Mouse (Mus musculus) layer of hippocampus, postnatal 25 days (tissue): ENCODE measurements at regions not wholly inside any gene's neighbourhood (a gene's known extent, or its start where the extent isn't known, plus 50 kb on each side); places are given as distances from the start of the nearest gene placed in this dataset.

ENCODE experiments used
- DNase-seq, 2 experiments: peaks; one replicate each; pipeline ENCODE4 v3.0.0; 2022; ENCODE audit warnings: mixed read lengths in 2 of 2, low spot score in 1 of 2; ENCODE audit errors: extremely low spot score in 1 of 2

DNA sequence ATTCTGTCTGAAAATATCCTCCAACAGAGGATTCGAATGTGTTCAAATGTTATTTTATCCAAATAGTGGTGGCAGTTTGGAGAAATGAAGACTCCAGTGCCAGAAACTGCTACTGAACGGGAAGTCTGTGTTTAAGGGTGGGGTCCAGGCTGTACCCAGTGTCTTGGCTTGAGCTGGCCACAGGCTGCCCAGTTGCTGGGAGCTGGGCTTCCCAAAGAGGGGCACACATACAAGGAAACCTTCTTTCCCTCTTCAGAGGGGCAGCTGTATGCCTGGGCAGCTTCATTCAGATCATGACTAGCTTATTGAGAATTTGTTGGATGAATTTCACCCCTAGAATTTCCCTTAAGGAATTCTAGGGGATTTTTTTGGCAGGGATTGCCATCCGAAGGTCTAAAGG lies 229.8 kb downstream of the Foxa2 start:
- DNase-seq = no peak

DNA sequence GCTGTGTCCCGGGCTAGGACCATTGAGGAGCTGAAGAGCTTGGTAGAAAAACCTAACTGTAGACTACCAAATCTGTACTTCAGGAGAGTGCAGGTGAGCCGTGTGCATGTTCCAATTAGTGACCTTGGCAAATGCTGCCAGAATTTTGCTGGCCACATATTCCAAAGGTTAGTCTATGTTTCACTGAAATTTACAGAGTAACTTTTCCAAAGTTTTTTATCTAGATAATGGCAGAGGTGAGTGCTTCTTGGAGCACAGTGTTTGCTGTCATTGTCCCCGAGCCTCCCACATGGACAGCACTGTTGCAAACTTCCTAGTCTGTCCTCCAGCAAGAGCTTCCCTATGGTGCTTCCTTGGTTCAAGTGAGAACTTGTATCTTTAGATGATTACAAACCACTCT lies 232.5 kb downstream of the Foxa2 start:
- DNase-seq = no peak

DNA sequence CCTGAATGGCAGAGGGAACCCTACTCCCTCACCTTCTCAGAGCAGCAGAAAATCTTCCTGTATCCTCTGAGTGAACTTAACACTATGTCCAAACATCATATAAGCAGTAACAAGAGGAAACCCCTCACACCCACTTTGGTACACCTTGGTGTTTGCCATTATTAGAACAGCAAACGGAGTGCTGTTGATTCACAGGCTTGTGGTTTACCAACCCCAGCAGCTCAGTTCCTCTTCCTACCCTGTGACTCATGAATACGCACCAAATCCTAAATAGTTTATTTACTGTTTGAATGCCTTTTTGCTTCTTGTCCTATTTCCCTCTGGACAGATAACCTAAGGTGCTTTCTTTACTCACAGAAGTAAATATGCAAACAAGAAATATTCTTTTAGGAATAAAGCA lies 233.3 kb downstream of the Foxa2 start:
- no peak for DNase-seq

DNA sequence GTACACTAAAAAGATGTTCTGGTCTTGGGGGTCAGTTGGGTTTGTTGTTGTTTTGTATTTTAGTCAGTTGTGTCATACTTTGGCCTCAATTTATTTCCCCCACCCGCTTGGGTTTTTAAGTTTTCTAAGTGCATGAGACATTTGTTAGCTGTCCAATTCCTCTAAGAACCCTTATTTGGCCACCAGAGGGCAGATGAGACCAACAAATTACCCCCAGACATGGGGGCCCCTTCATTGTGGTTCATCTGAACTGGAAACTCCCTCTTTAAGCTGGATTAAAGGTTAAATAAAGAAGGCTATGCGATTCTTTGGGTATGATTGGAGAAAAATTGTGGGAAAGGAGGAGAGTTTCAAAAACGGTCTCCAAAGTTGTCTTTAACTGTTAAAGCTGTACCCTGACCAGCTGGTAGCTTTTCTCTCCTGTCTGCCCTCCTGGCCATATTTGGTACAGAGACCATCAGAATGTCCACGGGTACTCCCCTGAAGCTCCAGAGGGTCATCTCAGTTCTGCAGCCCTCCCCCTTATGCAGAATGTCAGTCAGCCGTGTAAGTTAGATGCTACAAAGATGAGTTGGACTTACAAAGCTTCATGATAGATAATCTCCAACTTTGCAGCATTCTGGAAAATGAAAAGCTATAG lies 238.6 kb downstream of the Foxa2 start:
- peak; percentile 17 to 58 for DNase-seq

DNA sequence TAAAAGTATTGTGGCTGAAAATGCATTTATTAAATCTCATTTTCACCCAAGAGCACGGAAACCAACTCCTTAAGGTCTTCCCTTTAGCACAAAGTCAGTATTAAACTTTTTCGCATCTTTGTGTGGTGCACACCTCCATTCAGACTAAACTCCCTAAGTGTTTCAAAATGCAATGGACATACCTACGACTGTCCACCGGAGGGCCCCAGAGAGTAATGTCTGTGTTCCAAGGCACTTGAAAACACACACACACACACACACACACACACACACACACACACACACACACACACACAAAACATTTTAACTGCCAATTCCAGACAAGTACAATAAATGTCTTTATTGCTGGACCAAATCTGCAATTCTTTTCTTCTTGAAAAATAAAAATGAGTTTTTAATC lies 243.7 kb downstream of the Foxa2 start:
- DNase-seq = peak in 1 of 2 experiments; percentile 55

DNA sequence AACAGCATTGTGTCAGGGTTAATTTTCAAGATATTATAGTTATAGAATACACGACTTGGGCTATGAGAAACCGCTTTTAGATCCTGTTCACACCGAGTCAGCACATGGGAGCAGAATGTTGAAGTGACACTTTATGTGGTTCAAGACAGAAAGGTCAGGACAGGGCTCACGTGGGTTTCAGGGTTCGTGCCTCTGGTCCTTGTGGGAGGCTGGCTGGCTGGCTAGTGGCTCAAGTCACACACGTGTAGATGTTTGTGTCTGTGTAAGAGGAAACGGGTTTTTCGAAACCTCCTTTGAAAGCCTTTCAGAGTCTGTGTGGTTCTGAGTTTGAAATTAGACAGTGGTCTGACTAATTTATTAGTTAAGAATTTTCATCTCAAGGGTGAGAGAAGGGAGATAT lies 255.3 kb downstream of the Foxa2 start:
- no peak for DNase-seq

DNA sequence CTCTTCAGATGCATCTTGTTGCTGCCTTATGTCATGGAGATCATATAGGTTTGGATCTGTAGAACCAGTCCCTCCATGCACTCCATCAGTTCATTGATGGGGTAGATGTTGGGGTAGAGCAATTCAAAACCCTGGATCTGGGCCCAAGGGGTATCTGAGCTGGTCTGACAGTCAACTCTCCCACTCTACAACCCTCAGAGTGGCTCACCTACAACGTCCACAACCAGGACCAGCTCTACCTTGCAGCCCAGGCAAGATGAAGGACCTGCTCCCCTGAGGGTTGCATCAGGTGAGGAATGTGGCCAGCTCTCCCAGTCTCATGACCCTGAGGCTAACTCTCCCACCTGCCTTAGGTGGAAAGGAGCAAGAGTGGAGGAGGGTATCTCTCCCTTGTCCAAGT lies 256.9 kb downstream of the Foxa2 start:
- DNase-seq = no peak

DNA sequence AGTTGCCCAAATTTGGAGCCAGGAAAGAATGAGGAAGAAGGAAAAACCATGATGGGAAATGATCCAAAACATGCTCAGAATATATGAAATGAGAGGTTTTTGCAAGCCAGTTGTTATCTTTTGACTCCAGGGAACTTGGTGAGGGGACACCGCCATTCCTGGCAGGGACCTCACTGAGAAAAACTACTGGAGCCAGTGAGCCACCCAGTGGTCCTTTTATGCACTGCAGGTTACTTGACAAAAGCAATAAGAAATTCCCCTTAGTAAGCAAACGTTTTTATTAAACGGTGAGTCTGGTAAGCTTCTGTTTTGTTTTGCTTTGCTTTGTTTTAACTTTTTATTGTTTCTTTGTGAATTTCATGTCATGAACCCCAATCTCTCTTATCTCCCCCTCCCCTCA lies 257.5 kb downstream of the Foxa2 start:
- peak; percentile 38 to 81 for DNase-seq

DNA sequence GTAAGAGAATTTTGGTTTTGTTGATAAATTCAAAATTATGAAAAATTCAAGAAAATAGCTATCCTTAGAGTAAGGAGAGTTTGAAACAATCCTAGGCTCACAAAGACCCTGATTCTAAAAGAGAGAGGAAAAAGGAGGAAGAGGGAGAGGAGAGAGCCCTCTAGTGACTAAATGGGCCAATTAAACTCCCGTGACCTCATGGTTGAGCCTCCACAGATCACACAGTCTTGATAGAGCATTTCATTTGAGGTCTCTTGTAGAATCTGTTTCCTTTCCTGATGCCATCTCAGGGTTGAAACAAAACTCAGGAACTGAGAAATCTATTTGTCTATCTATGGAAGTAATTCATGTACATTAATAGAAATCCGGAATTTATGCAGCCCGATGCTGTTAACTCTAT lies 258.8 kb downstream of the Foxa2 start:
- no peak for DNase-seq

DNA sequence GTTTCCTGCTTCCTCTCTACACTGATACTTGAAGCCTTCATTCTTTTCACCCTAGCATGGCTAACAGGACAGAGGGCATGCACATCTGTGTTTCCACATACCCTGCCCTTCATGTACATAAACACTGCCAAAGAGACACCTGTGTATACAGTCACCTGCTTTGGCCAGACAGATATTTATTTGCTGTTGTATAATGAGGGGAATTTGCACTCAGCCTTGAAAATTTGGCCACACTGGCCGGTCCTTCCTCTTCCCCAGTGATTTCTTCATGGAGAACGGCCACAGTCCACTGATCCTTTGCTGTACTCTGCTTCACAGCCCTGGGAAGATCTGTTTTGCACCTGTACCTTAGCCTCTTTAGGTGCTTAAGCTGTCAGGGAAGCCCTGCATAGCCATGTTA lies 264.3 kb downstream of the Foxa2 start:
- DNase-seq = no peak

DNA sequence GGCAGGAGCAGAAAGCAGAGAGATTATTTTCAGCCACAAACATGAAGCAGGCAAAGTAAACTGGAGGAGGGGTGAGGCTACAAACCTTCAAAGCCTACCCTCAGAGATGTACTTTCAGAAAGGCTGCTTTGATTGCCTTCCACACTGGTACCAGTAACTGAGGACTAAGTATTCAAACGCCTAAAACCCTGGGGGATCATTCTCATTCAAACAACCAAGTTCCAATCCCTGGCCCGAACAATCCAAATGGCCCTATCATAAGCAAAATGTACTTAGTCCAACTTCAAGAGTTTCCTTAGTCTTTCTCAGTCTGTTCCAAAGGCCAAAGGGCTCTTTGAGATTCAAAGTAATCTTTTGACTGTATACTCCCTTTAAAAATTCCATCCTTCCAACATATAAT lies 270.5 kb downstream of the Foxa2 start:
- DNase-seq = no peak

DNA sequence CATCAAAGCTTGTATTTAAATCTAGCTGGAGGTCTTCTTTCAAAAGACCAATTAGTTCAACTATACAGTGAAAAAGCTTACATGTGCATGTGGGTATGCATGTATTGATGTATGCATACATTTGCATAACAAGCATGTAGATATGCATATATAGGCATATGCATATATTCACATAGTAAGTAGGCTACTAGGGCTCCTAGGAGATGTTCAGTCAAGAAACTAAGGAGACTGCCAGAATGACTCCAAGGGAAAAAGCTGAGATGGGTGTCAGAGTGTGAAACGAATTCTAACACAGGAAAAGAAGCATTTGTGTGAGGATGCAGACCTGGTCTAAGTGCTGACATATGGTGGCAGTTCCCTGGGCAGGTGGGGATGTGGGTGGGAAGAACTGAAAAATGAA lies 274.2 kb downstream of the Foxa2 start:
- DNase-seq = no peak

DNA sequence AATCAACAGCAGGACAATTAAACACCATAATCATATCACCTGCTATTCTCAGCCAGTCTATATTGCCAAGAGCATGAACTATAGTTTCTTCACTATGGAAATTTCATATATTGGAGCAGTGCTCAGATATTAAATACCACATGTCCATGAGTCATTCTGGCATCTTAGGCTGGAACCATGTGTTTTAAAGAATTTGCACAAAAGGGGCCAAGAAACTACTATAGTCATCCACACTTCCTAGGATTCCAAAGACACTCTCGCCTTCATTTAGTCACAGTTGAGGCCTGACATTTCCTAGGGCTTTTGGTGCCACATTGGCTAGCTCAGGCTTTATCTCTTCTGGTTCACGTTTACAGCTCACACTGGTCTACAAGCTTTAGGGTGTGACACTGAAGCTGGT lies 293.7 kb downstream of the Foxa2 start:
- DNase-seq = no peak

DNA sequence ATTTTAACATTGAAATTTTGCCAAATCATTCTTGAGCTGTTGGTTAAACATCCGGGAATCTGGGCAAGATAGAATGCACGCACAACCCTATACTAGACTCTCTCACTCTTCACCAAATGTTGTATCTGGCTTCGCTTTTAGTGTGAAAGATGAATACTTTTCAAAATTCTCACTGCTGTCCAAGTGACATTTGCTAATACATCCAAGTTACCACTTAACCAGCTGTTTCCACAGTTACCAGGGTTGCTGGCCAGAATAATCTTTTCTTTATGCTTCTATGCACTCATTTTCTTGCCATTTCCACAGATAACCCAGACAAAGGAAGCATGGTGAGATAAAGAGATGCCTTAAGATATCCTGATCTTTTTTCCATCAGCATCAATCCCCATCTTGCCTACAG lies 294.9 kb downstream of the Foxa2 start:
- no peak for DNase-seq

DNA sequence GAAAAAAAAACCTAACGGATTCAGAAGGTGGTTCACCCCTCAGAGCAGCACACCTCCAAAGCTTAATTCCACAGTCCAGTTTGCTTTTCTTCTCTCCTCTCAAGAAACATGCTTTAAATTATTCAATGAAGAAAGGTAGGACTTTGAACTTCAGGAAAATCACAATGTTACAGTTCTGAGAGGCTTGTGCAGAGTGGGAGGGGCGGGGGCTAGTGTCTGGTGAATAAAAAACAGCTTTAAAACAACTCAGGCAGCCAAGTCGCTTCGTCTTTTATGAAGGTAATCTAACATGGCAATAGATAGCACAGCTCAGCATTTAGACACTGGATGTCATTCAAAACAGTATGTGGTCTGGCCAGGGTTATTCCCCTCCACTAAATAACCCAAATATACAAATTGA lies 298.8 kb downstream of the Foxa2 start:
- no peak for DNase-seq

DNA sequence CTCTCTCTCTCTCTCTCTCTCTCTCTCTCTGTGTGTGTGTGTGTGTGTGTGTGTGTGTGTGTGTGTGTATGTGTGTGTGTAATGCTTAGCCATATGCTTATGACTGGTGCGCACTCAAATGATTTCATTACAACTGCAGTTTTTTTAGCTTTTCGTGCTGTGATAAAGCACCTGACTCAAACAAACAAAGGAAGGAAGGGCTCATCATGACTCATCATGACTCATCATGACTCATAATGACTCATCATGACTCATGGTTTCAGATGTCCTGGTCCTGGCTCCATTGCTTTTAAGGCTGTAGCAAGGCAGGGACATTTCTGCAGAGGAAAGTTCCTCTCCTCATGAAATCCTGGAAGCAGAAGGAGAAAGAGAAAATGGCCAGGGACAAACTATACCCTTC lies 302.9 kb downstream of the Foxa2 start:
- no peak for DNase-seq

DNA sequence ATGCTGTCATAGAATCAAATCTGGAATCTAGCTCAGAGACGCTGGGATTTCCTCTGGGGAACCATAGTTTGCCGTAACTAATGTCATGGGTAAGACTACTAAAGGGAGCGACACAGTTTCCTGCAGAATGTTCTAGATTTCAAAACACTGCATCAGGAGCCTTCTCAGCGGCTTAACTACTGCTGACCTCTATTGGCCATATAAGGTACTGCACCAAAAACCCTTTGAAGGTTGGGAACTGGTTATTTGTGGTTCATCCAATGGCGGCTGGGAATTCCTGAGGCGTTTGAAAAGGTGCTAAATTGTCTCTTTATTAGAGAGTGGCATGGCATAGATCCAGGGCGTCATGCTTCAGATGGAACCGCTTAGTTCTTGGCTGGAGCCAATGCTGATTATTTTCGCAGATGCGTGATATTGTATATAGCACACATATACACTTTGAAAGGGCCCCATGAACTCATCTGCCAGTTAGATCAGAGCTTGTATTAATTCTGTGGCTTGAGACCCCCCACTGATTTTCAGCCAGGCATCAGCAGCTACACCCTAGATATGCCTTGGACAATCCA lies 308.4 kb downstream of the Foxa2 start:
- DNase-seq = peak; percentile 13 to 54

DNA sequence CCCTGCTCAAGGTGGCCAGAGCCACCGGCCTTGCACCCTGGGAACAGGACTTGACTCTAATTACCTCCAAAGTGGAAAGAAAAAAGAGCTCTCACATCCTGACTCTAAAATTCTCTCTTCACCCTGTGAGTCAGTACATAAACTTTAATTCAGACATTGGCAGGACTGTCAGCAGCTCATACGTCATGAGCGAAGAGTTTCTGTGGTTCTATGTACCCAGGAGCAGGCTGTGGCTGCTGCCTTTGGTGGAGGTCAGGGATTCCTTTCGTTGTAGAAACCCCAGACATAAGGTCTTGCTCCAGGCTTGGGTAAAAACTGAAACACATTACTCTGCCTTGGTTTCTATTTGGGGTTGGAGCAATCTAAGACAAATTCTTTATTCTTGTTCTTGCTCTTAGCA lies 319.4 kb downstream of the Foxa2 start:
- DNase-seq = no peak

DNA sequence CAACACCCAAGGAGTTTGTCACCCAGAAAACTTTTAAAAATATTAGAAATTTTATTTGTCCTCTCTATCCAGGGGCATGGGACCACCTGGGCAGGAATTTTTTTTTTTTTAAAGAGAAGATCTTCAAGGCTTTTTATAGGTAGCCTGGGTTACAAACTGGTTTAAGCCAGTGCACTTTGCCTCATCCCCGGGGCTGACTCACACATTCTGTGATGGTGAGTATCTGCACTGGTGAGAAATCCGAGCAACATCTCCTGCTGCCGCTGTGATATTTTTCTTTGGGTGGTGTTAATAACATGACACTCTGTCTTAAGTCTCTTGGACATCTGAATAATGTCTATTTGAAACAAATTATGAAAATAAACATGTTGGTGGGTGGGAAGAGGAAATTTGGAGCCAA lies 327.8 kb downstream of the Foxa2 start:
- DNase-seq = no peak

DNA sequence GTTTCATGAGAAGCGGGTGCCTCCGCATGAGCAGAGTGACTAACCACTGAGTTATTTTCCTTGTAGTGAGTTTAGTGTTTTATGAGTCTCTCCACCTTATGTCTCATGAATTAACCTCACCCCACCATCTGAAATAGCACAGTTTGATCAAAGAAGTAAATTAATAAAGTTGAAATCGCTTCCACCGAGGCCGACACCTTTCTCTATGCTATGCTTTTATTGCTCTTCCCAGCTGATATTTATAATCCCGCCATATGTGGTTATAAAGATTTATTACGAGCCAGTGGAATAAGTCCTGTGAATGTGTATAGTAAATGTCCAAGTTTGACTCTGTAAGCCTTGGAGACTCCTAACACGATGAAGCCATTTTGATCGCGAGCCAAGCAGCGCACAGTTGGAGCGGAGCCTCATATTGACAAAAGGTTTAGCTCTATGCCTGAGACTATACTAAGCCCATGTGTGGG lies 329.3 kb downstream of the Foxa2 start:
- no peak for DNase-seq

DNA sequence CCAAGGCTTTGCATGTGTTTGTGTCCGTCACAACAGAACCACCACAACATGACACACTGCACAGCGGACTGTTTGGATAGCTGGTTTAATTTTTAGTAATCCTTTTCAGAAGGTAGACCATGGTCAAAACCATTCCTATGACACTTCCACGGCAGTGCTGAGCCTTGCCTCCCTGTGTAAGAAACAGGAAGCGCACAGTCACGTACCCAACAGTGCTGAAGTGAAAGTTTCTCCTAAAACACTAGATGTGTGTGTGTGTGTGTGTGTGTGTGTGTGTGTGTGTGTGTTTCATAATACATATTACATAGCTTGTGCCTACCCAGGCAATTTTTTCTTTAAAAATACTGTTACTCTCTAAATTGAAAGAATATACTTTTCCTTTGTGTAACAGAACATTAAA lies 331.0 kb downstream of the Foxa2 start:
- no peak for DNase-seq

DNA sequence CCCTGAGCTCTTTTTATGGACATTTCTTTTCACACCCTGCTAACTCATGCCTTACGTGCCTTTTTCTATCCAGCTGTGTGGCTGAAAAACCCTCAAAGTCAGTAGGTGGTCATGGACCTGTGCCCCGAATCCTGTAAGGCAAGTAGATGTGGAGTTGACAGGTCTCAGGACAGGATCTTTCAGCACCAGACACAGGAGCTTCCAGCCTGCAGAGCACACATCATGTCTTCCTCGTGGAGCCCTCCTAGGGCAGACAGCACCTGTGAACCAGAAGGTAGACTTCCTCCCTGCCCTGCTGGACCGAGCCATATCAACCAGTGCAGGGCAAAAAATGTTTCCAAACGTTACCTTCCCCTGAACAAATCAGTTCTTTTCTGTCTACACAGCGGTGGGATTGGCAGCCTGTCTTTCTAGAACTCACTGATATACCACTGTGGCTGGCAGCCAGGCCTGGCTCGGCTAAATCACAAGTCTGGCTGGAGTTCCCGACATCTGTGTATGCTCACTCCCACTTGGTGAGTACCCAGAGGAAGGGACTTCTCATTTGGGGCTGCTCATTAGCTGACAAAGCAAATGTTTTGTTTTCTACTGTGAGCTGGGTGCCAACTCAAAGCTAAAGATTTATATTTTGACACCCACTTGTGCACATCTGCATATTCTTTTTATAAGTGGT lies 336.0 kb downstream of the Foxa2 start:
- DNase-seq = no peak
